Mouse (Mus musculus) liver, adult 2 months (tissue): ENCODE results near the gene Hist1h3i.

ENCODE experiments used
- CTCF ChIP-seq: fragments of 200-500 bp; IDR thresholded peaks from 2 replicates; pipeline ENCODE4 v1.5.1; 2011; ENCODE audit warnings: low read depth, low read length, control low read depth
- POLR2A ChIP-seq: fragments of 200-500 bp; IDR thresholded peaks from 2 replicates; pipeline ENCODE4 v1.6.1; 2011; ENCODE audit warnings: low read length, control low read depth; ENCODE audit not compliant: insufficient read depth; ENCODE audit errors: extremely low read depth

DNA sequence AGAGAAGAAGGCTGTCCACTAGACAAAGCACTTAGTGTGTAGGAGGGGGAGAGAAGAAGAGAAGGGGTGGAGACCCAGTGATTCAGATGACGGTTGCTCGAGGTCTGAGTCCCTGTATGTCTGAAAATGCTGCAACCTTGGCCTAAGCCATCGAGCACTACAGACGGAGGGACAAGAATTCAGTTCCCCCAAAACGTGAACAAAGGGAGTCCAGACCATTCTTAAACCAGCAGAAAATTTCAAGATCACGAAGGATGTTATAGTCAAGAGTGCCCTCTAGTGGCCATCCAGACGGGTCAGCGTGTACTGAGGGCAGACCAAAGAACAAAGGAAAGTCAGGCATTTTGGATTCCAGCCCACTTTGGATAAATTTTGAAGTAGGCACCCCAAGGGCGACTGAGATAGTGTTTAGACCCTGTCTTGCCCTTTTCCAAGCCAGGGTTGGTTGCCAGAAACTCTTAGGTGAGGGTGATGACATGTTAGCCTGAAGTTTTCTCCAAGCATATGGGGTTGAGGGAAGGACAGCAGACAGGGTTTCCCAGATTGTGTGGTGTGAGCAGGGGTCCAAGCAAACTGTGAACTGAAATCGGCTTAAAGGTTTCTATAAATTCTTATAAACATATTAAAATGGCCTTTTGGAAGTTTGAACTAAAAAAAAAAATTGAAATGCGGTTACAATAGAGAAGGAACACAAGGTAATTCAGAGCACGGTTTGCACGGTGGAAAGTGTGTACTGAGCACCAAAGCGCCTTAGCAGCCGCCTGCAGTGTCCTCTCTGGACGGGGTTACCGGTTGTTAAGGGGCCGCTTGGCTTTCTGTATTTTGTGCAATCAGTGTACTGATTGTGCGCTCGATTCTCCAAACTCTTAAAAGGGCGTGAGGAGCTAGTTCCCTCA lies 48.9 kb downstream of the Hist1h3i start:
- TF ChIP-seq CTCF, result peak; percentile 66; the same call in 1 of the 2 replicates
- no peak for TF ChIP-seq POLR2A
